Mouse (Mus musculus): Measurements from ENCODE around the gene 1700061G19Rik.

1700061G19Rik gene

DNA sequence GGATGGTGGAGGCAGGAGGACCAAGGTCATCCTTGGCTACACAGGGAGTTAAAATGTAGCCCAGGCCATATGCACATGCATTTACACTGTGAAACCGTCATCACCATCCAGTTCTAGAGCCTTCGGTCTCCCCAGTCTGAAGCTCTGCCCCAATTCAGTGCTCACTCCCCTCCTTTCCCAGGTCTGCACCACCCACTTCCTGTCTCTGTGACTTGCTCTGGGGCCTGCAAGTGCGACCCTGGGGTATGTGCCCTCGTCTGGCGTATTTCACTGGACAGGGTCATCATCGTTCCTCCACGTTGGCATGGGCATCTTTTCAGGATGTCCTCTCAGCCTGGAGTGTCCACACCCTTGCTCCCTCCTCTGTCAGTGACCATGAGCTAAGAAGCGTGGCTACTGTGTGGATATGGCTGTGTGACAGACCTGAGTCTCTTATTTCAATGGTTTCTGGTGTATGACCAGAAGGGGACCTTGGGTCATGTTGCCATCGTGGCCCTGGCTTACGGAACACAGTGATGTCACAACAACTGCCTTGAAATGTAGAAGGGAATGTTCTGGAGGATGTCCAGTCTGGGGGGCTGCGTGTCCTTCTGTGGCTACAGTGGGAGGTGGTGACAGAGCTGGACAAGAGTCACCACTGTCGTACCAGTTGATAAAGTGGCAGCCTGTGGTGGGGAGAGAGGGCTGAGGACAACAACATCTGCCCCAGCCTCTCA lies at the start of gene 1700061G19Rik:
1700061G19Rik (plus strand) TSS at position 542 of the 716 bp plus-strand sequence.
- no peak for DNase-seq (ENCODE audit: low spot score in 2 of 2)

DNA sequence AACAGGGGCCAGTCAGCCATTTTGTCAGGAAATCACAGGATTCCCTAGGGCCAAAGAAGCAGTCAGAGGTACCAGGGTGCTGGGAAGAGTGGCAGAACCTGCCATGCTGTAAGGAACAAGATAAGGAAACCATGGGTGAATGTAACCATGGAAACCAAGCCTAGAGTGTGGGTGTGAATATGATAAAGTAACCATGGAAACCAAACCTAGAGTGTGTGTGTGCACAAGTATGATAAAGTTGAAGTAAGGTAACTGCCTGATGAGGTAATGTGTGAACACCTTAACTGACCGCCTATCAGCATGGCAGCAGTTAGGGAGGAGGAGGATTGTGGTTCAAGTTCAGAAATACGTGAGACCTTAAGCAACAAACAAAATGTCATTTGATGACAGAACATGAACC lies 48.6 kb upstream of the 1700061G19Rik start:
- no peak for DNase-seq (ENCODE audit: low spot score in 2 of 2)

- DNase-seq (ENCODE audit: low spot score in 2 of 2): no peak
Measured at GRCm38 (mm10) chr17:56829171-56829570, 46.1 kb upstream of the 1700061G19Rik start.

DNA sequence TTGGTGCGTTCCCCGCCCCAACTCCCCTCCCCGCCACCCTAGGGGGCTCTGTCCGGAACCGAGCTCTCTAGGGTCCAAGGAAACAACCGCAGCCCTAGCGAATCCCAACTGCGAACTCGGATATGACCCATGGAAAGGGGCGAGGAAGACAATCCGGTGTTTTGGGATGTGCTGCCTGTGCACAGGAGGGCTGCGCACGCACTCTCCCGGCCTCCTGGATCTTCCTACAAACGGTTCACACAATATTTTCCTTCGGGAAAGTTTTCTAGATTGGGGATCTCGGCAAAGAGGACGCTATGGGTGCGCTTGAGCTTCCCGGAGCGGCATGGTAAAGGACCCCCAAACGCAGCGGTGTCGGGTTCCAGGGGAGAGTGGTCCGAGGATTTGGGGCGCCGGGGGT lies 45.5 kb upstream of the 1700061G19Rik start:
- no peak for DNase-seq (ENCODE audit: low spot score in 2 of 2)

GRCm38 (mm10) chr17:56830411-56831110 lies 44.7 kb upstream of the 1700061G19Rik start, which contains the start of gene Rfx2:
Gene Rfx2 (minus strand): TSS chr17:56831013.
- no peak for DNase-seq (ENCODE audit: low spot score in 2 of 2)

GRCm38 (mm10) chr17:56831111-56831816 lies 44.0 kb upstream of the 1700061G19Rik start:
- peak; percentile 99 for DNase-seq (ENCODE audit: low spot score in 2 of 2)

GRCm38 (mm10) chr17:56832918-56833317 lies 42.4 kb upstream of the 1700061G19Rik start:
- DNase-seq (ENCODE audit: low spot score in 2 of 2): no peak

- no peak for DNase-seq (ENCODE audit: low spot score in 2 of 2)
Measured at GRCm38 (mm10) chr17:56833381-56833780, 41.9 kb upstream of the 1700061G19Rik start.

DNA sequence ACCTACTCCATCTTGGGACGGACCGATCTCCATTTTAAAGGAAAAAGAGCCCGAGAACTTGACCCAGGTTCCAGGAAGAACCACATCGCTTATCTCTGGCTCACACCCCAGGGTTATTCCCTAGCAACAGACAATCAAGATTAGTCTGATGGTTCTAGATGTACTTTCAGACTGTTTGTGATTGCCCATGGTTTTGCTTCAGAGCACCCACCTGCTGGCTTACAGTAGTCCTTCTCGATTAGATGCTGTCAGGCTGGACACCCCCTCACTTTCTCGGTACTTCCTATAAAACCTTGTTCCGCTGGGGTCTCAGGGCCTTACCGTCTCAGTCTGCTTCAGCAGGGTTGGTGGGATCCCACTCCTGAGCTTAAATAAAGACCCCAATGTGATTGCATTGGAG lies 38.9 kb upstream of the 1700061G19Rik start:
- no peak for DNase-seq (ENCODE audit: low spot score in 2 of 2)

DNA sequence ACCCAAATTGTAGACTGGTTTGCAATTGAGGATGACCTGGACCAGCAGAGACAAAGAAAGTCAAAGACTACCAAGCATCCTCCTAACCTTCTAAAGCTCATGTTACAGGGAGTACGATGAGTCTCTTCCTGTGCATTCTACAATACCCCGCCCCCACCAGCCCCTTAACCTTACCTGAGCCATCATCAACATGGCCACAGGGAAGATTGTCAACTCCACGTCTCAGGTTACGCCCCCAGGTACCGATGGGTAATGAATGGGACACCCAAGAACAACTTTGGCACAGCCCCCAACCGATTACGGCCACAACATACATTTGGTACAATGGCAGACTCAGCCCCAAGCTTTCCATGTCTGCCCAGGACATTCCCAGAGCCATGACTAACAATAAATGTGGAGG lies 34.8 kb upstream of the 1700061G19Rik start:
- no peak for DNase-seq (ENCODE audit: low spot score in 2 of 2)

DNA sequence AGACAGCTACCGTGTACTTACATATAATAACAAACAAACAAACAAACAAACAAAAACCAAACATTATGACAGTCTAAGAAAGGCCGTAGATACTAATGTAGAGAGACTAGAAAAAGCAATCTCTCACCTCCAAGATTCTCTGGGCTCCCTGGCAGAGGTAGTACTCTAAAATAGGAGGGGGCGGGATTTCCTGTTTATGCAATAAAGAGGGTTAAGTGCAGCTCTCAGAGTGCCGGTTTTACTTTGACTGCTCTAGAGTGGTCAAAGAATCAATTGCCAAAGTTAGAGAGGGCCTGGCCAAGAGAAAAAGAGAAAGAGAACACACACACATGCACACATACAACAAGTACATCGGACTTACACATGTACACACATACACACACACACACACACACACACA lies 33.1 kb upstream of the 1700061G19Rik start:
- no peak for DNase-seq (ENCODE audit: low spot score in 2 of 2)

GRCm38 (mm10) chr17:56843678-56844077 lies 31.6 kb upstream of the 1700061G19Rik start:
- DNase-seq (ENCODE audit: low spot score in 2 of 2): no peak

DNA sequence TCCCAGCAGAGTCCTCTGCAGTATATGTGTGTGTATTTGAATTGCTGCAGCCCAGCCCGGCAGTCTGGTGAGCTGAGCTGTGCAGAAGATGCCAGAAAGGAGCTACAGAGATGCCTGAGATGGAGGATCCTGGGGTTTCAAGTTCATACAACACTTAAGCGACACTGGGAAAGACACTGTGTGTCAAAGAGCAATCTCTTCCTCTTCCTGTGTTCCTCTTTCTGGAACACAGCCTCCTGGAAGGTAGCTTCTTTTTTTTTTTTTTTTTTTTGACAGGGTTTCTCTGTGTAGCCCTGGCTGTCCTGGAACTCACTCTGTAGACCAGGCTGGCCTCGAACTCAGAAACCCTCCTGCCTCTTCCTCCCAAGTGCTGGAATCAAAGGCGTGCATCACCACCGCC lies 26.5 kb upstream of the 1700061G19Rik start:
- no peak for DNase-seq (ENCODE audit: low spot score in 2 of 2)

- DNase-seq (ENCODE audit: low spot score in 2 of 2): no peak
Measured at GRCm38 (mm10) chr17:56849710-56850109, 25.6 kb upstream of the 1700061G19Rik start.

- DNase-seq (ENCODE audit: low spot score in 2 of 2): no peak
Measured at GRCm38 (mm10) chr17:56851167-56851566, 24.1 kb upstream of the 1700061G19Rik start.

- DNase-seq (ENCODE audit: low spot score in 2 of 2): no peak
Measured at GRCm38 (mm10) chr17:56855421-56855820, 19.9 kb upstream of the 1700061G19Rik start.

DNA sequence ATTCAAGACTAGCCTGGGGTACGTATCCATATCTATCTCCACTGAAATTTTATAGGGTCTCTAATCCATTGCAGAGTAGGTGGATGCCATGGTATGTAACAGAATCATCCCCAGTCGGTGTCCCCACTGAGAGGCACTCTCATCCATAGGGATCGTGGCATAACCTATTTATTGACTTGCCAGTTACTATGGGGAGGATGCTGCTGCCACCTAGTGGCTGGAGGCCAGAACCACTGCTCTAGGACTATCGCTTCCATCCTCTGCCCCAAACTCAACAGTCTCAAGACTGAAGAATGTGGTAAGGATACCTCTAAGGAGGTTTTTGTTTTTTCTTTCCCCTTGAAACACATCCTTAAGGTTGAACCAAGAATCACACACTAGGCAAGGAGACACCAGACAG lies 17.1 kb upstream of the 1700061G19Rik start:
- peak in 1 of 2 experiments; percentile 53 for DNase-seq (ENCODE audit: low spot score in 2 of 2)

GRCm38 (mm10) chr17:56858922-56859321 lies 16.4 kb upstream of the 1700061G19Rik start:
- DNase-seq (ENCODE audit: low spot score in 2 of 2): peak in 1 of 2 experiments; percentile 46

DNA sequence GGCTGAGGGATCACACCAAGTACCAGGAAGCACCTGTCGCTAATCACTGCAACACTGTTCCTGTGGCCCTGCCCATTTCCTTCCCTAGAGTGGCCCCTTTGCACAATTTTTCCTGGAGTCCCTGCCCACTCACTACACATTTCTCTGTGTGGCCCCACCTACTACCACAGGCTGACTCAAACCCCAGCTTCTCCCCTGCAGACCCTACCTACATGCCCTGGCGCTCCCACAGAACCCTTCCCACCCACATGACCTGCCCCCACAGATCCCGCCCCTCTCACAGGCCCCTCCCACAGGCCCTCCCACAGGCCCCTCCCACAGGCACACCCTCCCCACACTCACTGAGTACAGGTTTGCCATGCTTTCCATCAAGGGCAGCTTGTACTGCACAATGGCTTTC lies 14.1 kb upstream of the 1700061G19Rik start:
- no peak for DNase-seq (ENCODE audit: low spot score in 2 of 2)

DNA sequence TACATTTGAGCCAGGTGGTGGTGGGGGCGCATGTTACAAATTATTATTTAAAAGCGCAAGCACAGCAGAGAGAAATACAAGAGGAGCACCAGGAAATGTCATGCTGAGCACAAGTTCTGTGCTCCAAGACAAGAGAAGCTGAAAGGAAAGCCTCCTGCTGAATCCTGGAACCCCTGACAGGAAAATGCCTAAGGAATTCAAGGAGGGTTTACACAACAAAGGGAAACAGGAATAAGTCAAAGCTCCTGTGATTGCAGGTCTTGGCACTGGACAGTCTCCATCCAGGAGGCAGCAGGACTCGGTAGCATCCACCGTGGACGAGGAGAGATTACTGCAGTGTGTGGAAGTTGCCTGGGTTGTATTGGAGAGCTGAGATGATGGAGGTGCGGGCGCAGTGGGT lies 9.2 kb upstream of the 1700061G19Rik start:
- no peak for DNase-seq (ENCODE audit: low spot score in 2 of 2)

GRCm38 (mm10) chr17:56869481-56869977 lies 5.7 kb upstream of the 1700061G19Rik start:
- DNase-seq (ENCODE audit: low spot score in 2 of 2): no peak

GRCm38 (mm10) chr17:56870287-56870953 lies 4.9 kb upstream of the 1700061G19Rik start:
- DNase-seq (ENCODE audit: low spot score in 2 of 2): no peak
